Mouse (Mus musculus) left cerebral cortex, postnatal 36 days (tissue): ENCODE measurements at regions not wholly inside any gene's neighbourhood (a gene's known extent, or its start where the extent isn't known, plus 50 kb on each side); places are given as distances from the start of the nearest gene placed in this dataset.

ENCODE experiments used
- DNase-seq, 2 experiments: peaks; one replicate each; pipeline ENCODE4 v3.0.0; 2021 to 2022; ENCODE audit warnings: low spot score in 2 of 2, mixed read lengths in 1 of 2
- intact Hi-C: fragments of 180-260 bp; cut with DNase I; formaldehyde crosslinking; loops from one replicate; pipeline ENCODE4 v1.15.1; 2025

DNA sequence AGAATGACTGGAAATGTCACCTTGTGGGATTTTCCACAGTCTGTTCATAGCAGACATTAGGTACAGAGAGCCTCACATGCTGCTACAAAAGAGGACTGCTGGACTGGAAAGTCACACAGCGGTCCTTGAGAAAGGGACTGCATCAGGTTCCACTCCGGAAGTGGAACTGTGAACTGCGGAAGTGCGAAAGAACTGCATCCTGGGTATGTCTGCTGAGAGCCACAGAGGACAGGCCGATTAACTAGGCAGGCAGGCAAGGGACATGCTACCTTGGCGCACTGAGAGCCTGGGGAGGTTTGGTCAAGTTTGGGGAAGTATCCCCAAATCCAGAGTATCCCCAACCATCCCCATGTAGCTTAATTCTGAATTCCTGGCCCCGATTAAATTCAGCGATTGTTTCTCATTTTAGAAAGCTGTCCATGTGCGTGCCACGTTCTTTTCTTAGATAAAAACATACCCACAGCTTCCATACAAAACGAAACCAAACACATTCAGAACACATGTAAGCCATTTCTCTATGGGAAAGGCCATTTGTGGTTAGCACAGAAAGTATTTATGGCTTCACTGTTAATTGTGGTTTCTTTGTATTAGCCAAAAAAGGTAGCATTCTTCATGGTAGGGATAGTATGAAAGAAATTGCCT lies 552.2 kb downstream of the Plcl1 start:
- DNase-seq = peak; percentile 33 to 56
- intact Hi-C loops = no loop called here

DNA sequence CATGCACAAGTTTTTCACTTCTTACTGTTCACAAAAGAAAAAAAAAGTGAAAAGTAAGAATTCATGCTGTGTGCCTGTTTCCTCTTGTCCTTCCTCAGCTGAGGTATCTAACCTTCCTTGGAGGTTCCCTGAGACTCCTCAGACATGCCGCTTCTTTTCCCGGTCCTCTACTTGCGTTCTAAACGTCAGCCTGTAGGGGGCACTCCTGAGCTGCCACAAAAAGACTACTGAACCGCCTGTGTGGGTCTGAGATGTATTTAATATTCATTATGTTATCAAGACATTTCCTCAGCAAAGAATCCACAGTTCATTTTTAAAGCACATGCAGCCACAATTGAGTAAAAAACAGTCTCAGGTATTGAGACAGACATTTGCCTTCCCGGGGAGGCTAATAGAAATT lies 554.6 kb downstream of the Plcl1 start:
- peak; percentile 82 to 88 for DNase-seq
- intact Hi-C loops = loop anchor here (5.0 kb wide), 2 partner anchors 1012 to 1247 kb away; no protein-coding TSS in a partner anchor

DNA sequence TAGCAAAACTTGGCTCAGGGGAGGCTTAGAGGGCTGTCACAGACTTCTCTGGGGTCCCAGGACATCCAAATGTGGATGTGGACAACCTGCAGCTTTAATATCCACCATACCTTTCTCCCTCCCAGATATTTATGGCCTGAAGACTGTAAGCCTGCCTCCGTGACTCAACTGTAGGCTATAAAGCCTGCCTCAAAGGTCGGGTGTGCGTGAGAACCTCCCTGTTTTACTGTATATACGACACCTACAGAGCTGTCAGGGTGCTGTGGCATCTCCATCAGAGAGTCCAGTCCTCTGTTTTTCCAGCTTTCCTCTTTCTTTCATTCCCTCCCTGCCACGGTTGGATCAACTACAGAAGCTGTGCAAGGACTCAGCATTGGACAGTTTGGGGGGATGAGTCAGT lies 558.1 kb downstream of the Plcl1 start:
- intact Hi-C loops = loop anchor here (5.0 kb wide), 2 partner anchors 1008 to 1243 kb away; no protein-coding TSS in a partner anchor
- no peak for DNase-seq

DNA sequence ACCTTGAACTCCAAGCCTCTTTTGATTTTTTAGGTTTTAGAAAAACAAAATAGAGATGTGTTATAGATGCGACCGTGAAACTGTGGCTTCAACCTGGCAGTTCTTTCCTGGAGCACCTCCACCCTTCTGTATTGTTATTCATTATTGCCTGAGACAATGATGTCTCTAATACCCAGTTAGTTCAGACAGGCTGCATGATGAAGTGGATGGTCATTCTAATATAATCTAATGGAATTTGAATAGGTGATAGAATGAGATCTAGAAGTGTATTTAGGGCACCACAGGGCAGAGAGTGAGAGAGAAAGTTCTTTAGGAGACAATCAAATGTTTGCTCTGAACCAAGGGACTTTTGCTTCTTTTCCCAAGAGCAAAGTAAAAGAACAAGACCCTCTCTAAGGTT lies 560.6 kb downstream of the Plcl1 start:
- intact Hi-C loops = no loop called here
- DNase-seq = no peak

DNA sequence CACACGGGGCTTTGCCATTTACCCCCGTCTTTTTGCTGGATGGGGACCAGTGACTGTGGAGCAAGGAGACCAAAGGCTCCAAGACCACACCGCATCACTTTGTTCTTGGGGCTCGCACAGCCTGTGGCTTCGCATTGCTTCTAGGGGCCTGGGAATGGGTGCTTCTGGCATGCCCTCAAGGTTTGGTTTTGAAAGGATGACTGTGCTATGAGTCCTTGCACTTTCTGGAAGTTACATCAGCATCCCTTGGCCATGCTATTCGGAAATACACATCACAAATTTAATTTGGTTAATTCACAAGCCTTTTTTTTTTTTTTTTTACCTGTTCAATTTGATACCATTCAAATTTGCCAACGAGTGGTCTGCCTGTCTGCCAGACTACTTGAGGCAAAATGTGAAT lies 562.1 kb downstream of the Plcl1 start:
- no peak for DNase-seq
- intact Hi-C loops = no loop called here

DNA sequence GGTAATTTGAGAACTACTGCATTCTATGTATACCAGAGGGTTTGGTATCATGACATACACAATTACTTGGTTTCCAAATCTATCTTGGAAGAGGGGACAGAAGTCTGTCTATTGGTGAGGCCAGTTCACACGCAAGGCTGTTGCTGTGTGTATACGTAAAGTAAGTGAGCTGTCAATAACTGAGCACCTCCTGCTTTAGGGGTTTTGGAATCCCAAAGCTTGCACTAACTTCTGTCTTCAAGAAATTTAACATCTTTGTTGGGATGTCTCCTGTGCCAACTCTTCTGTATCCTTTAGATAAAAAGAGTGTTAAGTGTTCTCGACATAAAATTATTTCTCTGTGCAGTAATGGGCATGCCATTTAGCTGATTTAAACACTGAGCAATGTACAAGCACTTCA lies 572.1 kb downstream of the Plcl1 start:
- DNase-seq = no peak
- intact Hi-C loops = no loop called here

DNA sequence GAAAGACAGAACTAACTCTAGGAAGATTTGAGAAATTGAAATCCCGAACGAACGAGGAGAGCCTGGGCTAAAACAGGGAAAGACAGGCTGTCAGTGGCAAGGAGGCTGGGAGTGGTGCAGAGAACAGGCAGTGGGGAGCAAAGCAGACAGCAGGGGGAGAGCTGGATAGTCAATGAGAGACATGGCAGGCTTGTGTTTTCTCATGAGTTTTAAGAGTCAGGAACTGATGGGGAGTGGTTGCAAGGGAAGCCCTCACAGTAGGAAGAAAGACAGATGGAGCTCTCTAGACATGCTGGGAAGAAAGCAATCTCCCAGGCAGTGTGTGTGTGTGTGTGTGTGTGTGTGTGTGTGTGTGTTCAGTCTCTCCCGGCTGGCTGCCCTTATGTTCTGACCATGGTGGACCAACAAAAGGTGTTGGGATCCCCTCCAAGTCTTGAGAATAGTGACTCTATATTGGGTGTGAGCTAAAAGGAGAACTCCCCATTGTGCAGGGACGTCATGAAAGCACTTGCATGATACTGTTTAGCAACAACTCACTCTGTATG lies 577.9 kb downstream of the Plcl1 start:
- peak in 1 of 2 experiments; percentile 12 for DNase-seq

DNA sequence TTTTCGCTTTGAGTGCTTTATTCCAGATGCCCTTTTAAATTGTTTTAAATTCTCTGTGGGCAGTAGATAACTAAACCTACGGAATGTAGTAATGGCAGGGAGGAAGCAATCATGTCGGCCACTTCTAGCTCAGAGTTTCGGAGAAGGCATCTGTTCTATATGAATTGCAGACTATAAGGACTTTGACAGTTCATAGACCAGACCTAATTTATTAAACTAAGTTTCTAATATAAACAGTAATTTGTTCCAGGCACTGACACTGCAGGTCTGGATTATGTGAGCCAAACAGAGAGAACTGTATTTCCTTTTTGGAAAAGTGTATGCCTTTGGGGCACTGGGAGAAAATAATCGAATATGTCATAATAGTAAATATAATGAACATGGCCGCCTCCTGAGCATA lies 591.4 kb downstream of the Plcl1 start:
- DNase-seq = no peak
- intact Hi-C loops = no loop called here

More for the DNA sequence above, 577.9 kb downstream of the Plcl1 start:
- intact Hi-C loops = no loop called here
